Mouse (Mus musculus) left cerebral cortex, adult 11 months (tissue): ENCODE results near the gene Gm3012.
"Not testable (repeated sequence)": the region's sequence is repeated elsewhere in the genome, so short reads cannot be mapped to it uniquely, and the experiment has no call there.

Experiments used
- DNase-seq: peaks from one replicate; pipeline ENCODE4 v3.0.0; 2022; ENCODE audit warnings: low spot score

Gm3012 gene

DNA sequence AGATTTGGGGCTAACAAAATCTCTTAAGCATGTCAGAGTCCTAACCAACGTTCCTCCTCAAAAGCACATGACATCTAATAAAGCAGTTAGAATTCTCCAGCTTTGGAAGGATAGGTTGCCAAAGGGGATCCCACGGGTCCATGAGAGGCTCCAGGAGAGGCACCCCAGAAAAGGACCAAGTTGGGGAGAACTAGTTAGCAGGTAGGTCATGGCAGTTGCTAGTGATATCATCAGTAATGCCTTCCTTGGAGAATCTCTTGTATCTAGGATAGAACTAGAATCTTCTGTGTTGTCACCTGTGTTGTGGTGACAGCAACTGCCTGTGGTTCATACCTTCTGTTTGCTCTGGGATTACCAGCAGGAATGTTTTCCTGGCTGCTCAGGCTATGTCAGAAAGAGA lies at the start of gene Gm3012:
Gene Gm3012, plus strand, starts transcription at position 301 of the 400 bp plus-strand sequence.
- not testable (repeated sequence) for DNase-seq

DNA sequence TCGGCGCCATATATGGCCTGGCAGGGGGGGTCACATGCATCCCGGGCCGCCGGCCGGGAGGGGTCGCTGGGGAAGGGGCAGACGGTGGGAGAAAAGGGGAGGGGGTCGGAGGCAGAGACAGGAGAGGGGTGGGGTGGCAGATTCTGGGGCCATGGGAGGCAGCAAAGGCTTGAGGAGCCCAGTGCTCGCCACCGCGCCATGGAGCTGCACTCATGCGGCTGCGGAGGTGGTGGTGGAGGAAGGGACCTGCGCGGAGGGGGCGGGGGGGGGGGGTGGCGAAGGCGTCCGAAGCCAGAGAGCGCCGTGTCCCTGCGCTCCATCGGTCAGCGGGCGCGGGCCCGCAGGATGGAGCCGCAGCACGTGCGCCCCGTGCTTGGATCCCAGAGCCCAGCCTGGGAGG lies 17.4 kb downstream of the Gm3012 start, which contains the start of gene Gm3020:
Gene Gm3020, plus strand, starts transcription at position 301 of the 400 bp plus-strand sequence.
- DNase-seq: not testable (repeated sequence)

- not testable (repeated sequence) for DNase-seq
These were observed 54.2 kb downstream of the Gm3012 start, which contains the start of gene Gm3043 for GRCm38 (mm10) chr14:3688483-3688882. Gene Gm3043 (plus strand): TSS chr14:3688783.
